Mouse (Mus musculus) embryonic fibroblast, embryonic 13.5 days (primary cell): ENCODE results near the gene Unc5a. TPM values are rescaled to one million over a fixed set of nuclear protein-coding genes. Genes with fewer than 3 reads are reported as not detected.

ENCODE experiments used
- H3K27ac ChIP-seq: 2 replicates; pipeline ENCODE4 v1.5.1; 2012; ENCODE audit warnings: low read length, control low read depth, inconsistent platforms; ENCODE audit not compliant: insufficient read depth
- H3K4me1 ChIP-seq: 2 replicates; pipeline ENCODE4 v1.6.1; 2011; ENCODE audit warnings: low read length; ENCODE audit not compliant: control insufficient read depth, insufficient read depth
- H3K4me3 ChIP-seq: 2 replicates; pipeline ENCODE4 v1.5.1; 2011; ENCODE audit warnings: mild to moderate bottlenecking, control low read depth, low read length; ENCODE audit not compliant: insufficient read depth
- CTCF ChIP-seq: IDR thresholded peaks from 2 replicates; pipeline ENCODE4 v1.5.1; 2011; ENCODE audit warnings: mild to moderate bottlenecking, control low read depth, low read length, moderate library complexity, borderline replicate concordance; ENCODE audit not compliant: insufficient read depth
- POLR2A ChIP-seq: IDR thresholded peaks from 2 replicates; pipeline ENCODE4 v1.6.1; 2011; ENCODE audit warnings: low read depth, mild to moderate bottlenecking, control low read depth, low read length, moderate library complexity
- polyA plus RNA-seq: library from polyadenylated mRNA; stranded (reverse); fragments of >200 nt; gene quantifications from 2 replicates; pipeline ENCODE4 v1.2.4, GENCODE M21; 2011; ENCODE audit warnings: low read depth; ENCODE audit not compliant: missing spikeins, insufficient read length

Unc5a gene
- polyA plus RNA-seq, 1 experiment, result 2.5 TPM

- no peaks in the 10 kb centered on the region; the same call in 1 of the 2 replicates for H3K4me1 ChIP-seq
- H3K27ac ChIP-seq, result no peak overlapping the region
- TF ChIP-seq CTCF (no peak), POLR2A (no peak)
These were observed 20.3 kb downstream of the Unc5a start for GRCm38 (mm10) chr13:54969513-54969912.

GRCm38 (mm10) chr13:54970521-54971247, 21.5 kb downstream of the Unc5a start:
- no peak overlapping the region for H3K27ac ChIP-seq
- no peak overlapping the region for H3K4me3 ChIP-seq
- TF ChIP-seq POLR2A (no peak), CTCF (peak; percentile 55; the same call in 1 of the 2 replicates)
- no peaks in the 10 kb centered on the region; the same call in 1 of the 2 replicates for H3K4me1 ChIP-seq

More at GRCm38 (mm10) chr13:54969513-54969912, 20.3 kb downstream of the Unc5a start:
- no peak overlapping the region for H3K4me3 ChIP-seq

GRCm38 (mm10) chr13:54975546-54975945, 26.3 kb downstream of the Unc5a start:
- TF ChIP-seq POLR2A (no peak), CTCF (no peak)
- H3K4me1 ChIP-seq, result no peaks in the 10 kb centered on the region
- H3K4me3 ChIP-seq, result no peak overlapping the region
- H3K27ac ChIP-seq, result no peak overlapping the region

GRCm38 (mm10) chr13:54978804-54979203, 29.6 kb downstream of the Unc5a start:
- H3K4me1 ChIP-seq, result no peaks in the 10 kb centered on the region
- TF ChIP-seq POLR2A, result no peak
- no peak for TF ChIP-seq CTCF
- H3K4me3 ChIP-seq, result no peak overlapping the region
- H3K27ac ChIP-seq, result no peak overlapping the region

- Histone ChIP-seq H3K4me3 (no peak overlapping the region), H3K27ac (no peak overlapping the region), H3K4me1 (no peaks in the 10 kb centered on the region)
- TF ChIP-seq CTCF (no peak), POLR2A (no peak)
These were observed 31.7 kb downstream of the Unc5a start for GRCm38 (mm10) chr13:54980957-54981356.

- Histone ChIP-seq H3K4me3 (no peak overlapping the region), H3K4me1 (no peaks in the 10 kb centered on the region), H3K27ac (no peak overlapping the region)
- TF ChIP-seq CTCF (no peak), POLR2A (no peak)
These were observed 33.8 kb downstream of the Unc5a start for GRCm38 (mm10) chr13:54983001-54983400.

- H3K4me3 ChIP-seq, result no peak overlapping the region
- no peak overlapping the region for H3K27ac ChIP-seq
- TF ChIP-seq POLR2A (no peak), CTCF (peak; percentile 27; the same call in 1 of the 2 replicates)
- no peaks in the 10 kb centered on the region for H3K4me1 ChIP-seq
These were observed 34.4 kb downstream of the Unc5a start for GRCm38 (mm10) chr13:54983614-54984013.

GRCm38 (mm10) chr13:54987405-54987804, 38.2 kb downstream of the Unc5a start:
- no peaks in the 10 kb centered on the region for H3K4me1 ChIP-seq
- no peak overlapping the region for H3K27ac ChIP-seq
- H3K4me3 ChIP-seq, result no peak overlapping the region
- TF ChIP-seq CTCF (no peak), POLR2A (no peak)

GRCm38 (mm10) chr13:54988181-54988760, 39.1 kb downstream of the Unc5a start:
- Histone ChIP-seq H3K4me3 (no peak overlapping the region), H3K27ac (no peak overlapping the region), H3K4me1 (no peaks in the 10 kb centered on the region)
- TF ChIP-seq POLR2A (no peak), CTCF (no peak)

GRCm38 (mm10) chr13:54992215-54992614, 43.0 kb downstream of the Unc5a start:
- H3K4me3 ChIP-seq, result no peak overlapping the region
- H3K27ac ChIP-seq, result no peak overlapping the region
- TF ChIP-seq CTCF, result no peak
- TF ChIP-seq POLR2A, result no peak
- no peaks in the 10 kb centered on the region for H3K4me1 ChIP-seq
